Mouse (Mus musculus) layer of hippocampus, adult 9-10 months (tissue): ENCODE measurements around the gene Morn1.

Source experiments
- DNase-seq: peaks from one replicate; pipeline ENCODE4 v3.0.0; 2022; ENCODE audit warnings: low spot score

Gene Morn1

GRCm38 (mm10) chr4:155120038-155120437, 33.7 kb downstream of the Morn1 start:
- no peak for DNase-seq

- DNase-seq = no peak
Measured at GRCm38 (mm10) chr4:155120583-155120982, 34.2 kb downstream of the Morn1 start.

- DNase-seq = no peak
Measured at GRCm38 (mm10) chr4:155121222-155121621, 34.8 kb downstream of the Morn1 start.

- DNase-seq = no peak
Measured at GRCm38 (mm10) chr4:155121915-155122443, 35.6 kb downstream of the Morn1 start.

GRCm38 (mm10) chr4:155122444-155123040, 36.2 kb downstream of the Morn1 start:
- DNase-seq = peak; percentile 83

GRCm38 (mm10) chr4:155123868-155124534, 37.6 kb downstream of the Morn1 start:
- no peak for DNase-seq

GRCm38 (mm10) chr4:155125310-155125709, 38.9 kb downstream of the Morn1 start:
- DNase-seq = no peak

- DNase-seq = no peak
Measured at GRCm38 (mm10) chr4:155126194-155126593, 39.8 kb downstream of the Morn1 start.

- no peak for DNase-seq
Measured at GRCm38 (mm10) chr4:155126602-155127372, 40.4 kb downstream of the Morn1 start.

- no peak for DNase-seq
Measured at GRCm38 (mm10) chr4:155128411-155128810, 42.0 kb downstream of the Morn1 start.

- DNase-seq = no peak
Measured at GRCm38 (mm10) chr4:155129132-155129917, 42.9 kb downstream of the Morn1 start.

- DNase-seq = peak; percentile 85
Measured at GRCm38 (mm10) chr4:155129996-155130395, 43.6 kb downstream of the Morn1 start.

- no peak for DNase-seq
Measured at GRCm38 (mm10) chr4:155130616-155131015, 44.2 kb downstream of the Morn1 start.

- no peak for DNase-seq
Measured at GRCm38 (mm10) chr4:155133188-155133587, 46.8 kb downstream of the Morn1 start.

- no peak for DNase-seq
Measured at GRCm38 (mm10) chr4:155133658-155134417, 47.5 kb downstream of the Morn1 start.

- DNase-seq = no peak
Measured at GRCm38 (mm10) chr4:155134686-155135172, 48.4 kb downstream of the Morn1 start.

- no peak for DNase-seq
Measured at GRCm38 (mm10) chr4:155135909-155136585, 49.7 kb downstream of the Morn1 start.

- no peak for DNase-seq
Measured at GRCm38 (mm10) chr4:155137891-155138290, 51.5 kb downstream of the Morn1 start.

GRCm38 (mm10) chr4:155138451-155138850, 52.1 kb downstream of the Morn1 start:
- DNase-seq = no peak

- DNase-seq = no peak
Measured at GRCm38 (mm10) chr4:155139281-155140045, 53.1 kb downstream of the Morn1 start.
